Mouse (Mus musculus) adrenal gland, adult (tissue): ENCODE measurements around the gene Rdh16f1.
"Not testable (repeated sequence)": the region's sequence is repeated elsewhere in the genome, so short reads cannot be mapped to it uniquely, and the experiment has no call there.

Source experiments
- DNase-seq, 2 experiments: peaks; one replicate each; pipeline ENCODE4 v3.0.0; 2022 to 2023; ENCODE audit warnings: low spot score in 1 of 2; ENCODE audit not compliant: inconsistent age in 2 of 2

The Rdh16f1 gene

GRCm38 (mm10) chr10:127748847-127749612 lies 10.6 kb upstream of the Rdh16f1 start:
- DNase-seq = peak; percentile 91 to 93

- peak; percentile 41 to 61 for DNase-seq
These were observed 9.3 kb upstream of the Rdh16f1 start for GRCm38 (mm10) chr10:127750136-127750777.

- peak in 1 of 2 experiments; percentile 67 for DNase-seq
These were observed 8.0 kb upstream of the Rdh16f1 start, which contains the start of gene Gpr182 for GRCm38 (mm10) chr10:127751548-127751947. TSS of gene Gpr182 (minus strand) at chr10:127751732.

GRCm38 (mm10) chr10:127754566-127755166 lies 4.9 kb upstream of the Rdh16f1 start:
- DNase-seq = peak; percentile 88 to 92

- no peak for DNase-seq
These were observed 4.3 kb upstream of the Rdh16f1 start for GRCm38 (mm10) chr10:127755246-127755645.

GRCm38 (mm10) chr10:127755770-127756468 lies 3.7 kb upstream of the Rdh16f1 start:
- DNase-seq = peak; percentile 24 to 64

- DNase-seq = not testable (repeated sequence)
These were observed 3.3 kb downstream of the Rdh16f1 start for GRCm38 (mm10) chr10:127762926-127763325.

- peak in 1 of 2 experiments; percentile 40 for DNase-seq
These were observed 4.5 kb downstream of the Rdh16f1 start for GRCm38 (mm10) chr10:127763914-127764680.

GRCm38 (mm10) chr10:127766564-127766963 lies 7.0 kb downstream of the Rdh16f1 start:
- no peak for DNase-seq

- DNase-seq = peak in 1 of 2 experiments; percentile 16
These were observed 16.4 kb downstream of the Rdh16f1 start, which contains the start of gene Rdh9 for GRCm38 (mm10) chr10:127776011-127776410. TSS of gene Rdh9 (plus strand) at chr10:127776386.

GRCm38 (mm10) chr10:127782321-127782720 lies 22.7 kb downstream of the Rdh16f1 start:
- DNase-seq = not testable (repeated sequence)

- DNase-seq = not testable (repeated sequence)
These were observed 25.8 kb downstream of the Rdh16f1 start for GRCm38 (mm10) chr10:127785411-127785810.

- no peak for DNase-seq
These were observed 39.7 kb downstream of the Rdh16f1 start for GRCm38 (mm10) chr10:127799295-127799694.

GRCm38 (mm10) chr10:127800891-127801290 lies 41.3 kb downstream of the Rdh16f1 start, which contains the start of gene Rdh16:
TSS of gene Rdh16 (plus strand) at chr10:127801152.
- DNase-seq = no peak

GRCm38 (mm10) chr10:127801612-127802011 lies 42.0 kb downstream of the Rdh16f1 start:
- DNase-seq = no peak

- no peak for DNase-seq
These were observed 42.6 kb downstream of the Rdh16f1 start for GRCm38 (mm10) chr10:127802236-127802635.

GRCm38 (mm10) chr10:127804416-127804815 lies 44.8 kb downstream of the Rdh16f1 start:
- no peak for DNase-seq

GRCm38 (mm10) chr10:127815888-127816287 lies 56.3 kb downstream of the Rdh16f1 start:
- no peak for DNase-seq

- DNase-seq = not testable (repeated sequence)
These were observed 57.8 kb downstream of the Rdh16f1 start for GRCm38 (mm10) chr10:127817268-127817910.

GRCm38 (mm10) chr10:127821806-127822205 lies 62.2 kb downstream of the Rdh16f1 start:
- DNase-seq = not testable (repeated sequence)
